Comparison of ENCODE assay signal across 8 mouse cellular contexts in genomic region chr10:4620596-4621504, GRCm38 (mm10). TPM values are rescaled to one million over a fixed set of nuclear protein-coding genes. Genes with fewer than 3 reads are reported as not detected.
DNase-seq lines count a peak whose midpoint lies in the region; ATAC-seq and TF ChIP-seq lines count a peak whose summit lies in the region.

No protein-coding gene starts in this region.

- ATAC-seq in embryonic facial prominence, embryonic 11.5 days (replicated peaks; ENCODE audit: insufficient number of reproducible peaks, low FRiP score, low TSS enrichment, low read depth), result no peak
- peak; percentile 71 for ATAC-seq in intestine, postnatal 0 days
- ATAC-seq in megakaryocyte, adult 5-6 weeks (ENCODE audit: poor library complexity, severe bottlenecking), result peak; percentile 85
- ATAC-seq in liver, embryonic 11.5 days (replicated peaks; ENCODE audit: low FRiP score), result no peak

- no peaks in the 10 kb centered on the region for H3K36me3 ChIP-seq in embryonic facial prominence, embryonic 11.5 days (replicated peaks; ENCODE audit: control insufficient read depth, insufficient read depth, low read depth, low read length)
- no peaks in the 10 kb centered on the region for H3K36me3 ChIP-seq in intestine, postnatal 0 days (ENCODE audit: control insufficient read depth, insufficient read depth)
- H3K36me3 ChIP-seq in liver, embryonic 11.5 days (ENCODE audit: control insufficient read depth, insufficient read depth, low read length), result no peaks in the 10 kb centered on the region

- TF ChIP-seq CTCF in intestine, postnatal 0 days (IDR thresholded peaks at IDR 0.05; ENCODE audit: low read depth), result no peak

- peak; percentile 50 for DNase-seq in NIH3T3 (ENCODE audit: low read depth)
- DNase-seq in embryonic facial prominence, embryonic 11.5 days (ENCODE audit: low spot score), result peak; percentile 33
- no peak for DNase-seq in layer of hippocampus, adult 8-10 months (ENCODE audit: low spot score in 2 of 2)
- DNase-seq in liver, embryonic 11.5 days (ENCODE audit: low spot score), result no peak
- DNase-seq in cerebellum, adult 11 months, result no peak
- DNase-seq in layer of hippocampus, adult 18-20 months (ENCODE audit: low spot score in 2 of 2), result no peak

- H3K4me3 ChIP-seq in embryonic facial prominence, embryonic 11.5 days (ENCODE audit: low read depth, low read length), result no peak overlapping the region
- H3K4me3 ChIP-seq in intestine, postnatal 0 days (ENCODE audit: low read depth, low read length), result no peak overlapping the region
- H3K4me3 ChIP-seq in liver, embryonic 11.5 days (ENCODE audit: low read depth, low read length), result no peak overlapping the region

- H3K4me1 ChIP-seq in embryonic facial prominence, embryonic 11.5 days (ENCODE audit: control insufficient read depth, insufficient read depth, low read length), result no peaks in the 10 kb centered on the region
- H3K4me1 ChIP-seq in intestine, postnatal 0 days (replicated peaks; ENCODE audit: control insufficient read depth, insufficient read depth, low read length), result no peaks in the 10 kb centered on the region
- H3K4me1 ChIP-seq in liver, embryonic 11.5 days (replicated peaks; ENCODE audit: control insufficient read depth, insufficient read depth, low read length), result no peaks in the 10 kb centered on the region

- H3K4me2 ChIP-seq in embryonic facial prominence, embryonic 11.5 days (ENCODE audit: low read depth, low read length), result no peak overlapping the region
- H3K4me2 ChIP-seq in intestine, postnatal 0 days (replicated peaks; ENCODE audit: low read depth), result peak overlapping the region; percentile 52
- H3K4me2 ChIP-seq in liver, embryonic 11.5 days, result no peak overlapping the region

- H3K9me3 ChIP-seq in embryonic facial prominence, embryonic 11.5 days (replicated peaks; ENCODE audit: control insufficient read depth, low read length), result no peaks in the 10 kb centered on the region
- H3K9me3 ChIP-seq in intestine, postnatal 0 days (ENCODE audit: control insufficient read depth), result no peaks in the 10 kb centered on the region
- H3K9me3 ChIP-seq in liver, embryonic 11.5 days (ENCODE audit: control insufficient read depth, low read length), result no peaks in the 10 kb centered on the region

- 68% methylated on average over 24 of the region's 24 CpGs for WGBS in embryonic facial prominence, embryonic 11.5 days
- 44% methylated on average over 24 of the region's 24 CpGs for WGBS in intestine, postnatal 0 days
- WGBS in liver, embryonic 11.5 days, result 78% methylated on average over 24 of the region's 24 CpGs

- H3K27ac ChIP-seq in embryonic facial prominence, embryonic 11.5 days (replicated peaks; ENCODE audit: low read depth, low read length), result no peak overlapping the region
- H3K27ac ChIP-seq in intestine, postnatal 0 days (ENCODE audit: low read depth, low read length), result no peak overlapping the region
- no peak overlapping the region for H3K27ac ChIP-seq in liver, embryonic 11.5 days (ENCODE audit: low read depth, low read length)

- no peaks in the 10 kb centered on the region for H3K27me3 ChIP-seq in embryonic facial prominence, embryonic 11.5 days (ENCODE audit: control insufficient read depth, insufficient read depth, low read length)
- H3K27me3 ChIP-seq in intestine, postnatal 0 days (replicated peaks; ENCODE audit: control insufficient read depth, insufficient read depth, low read length), result no peaks in the 10 kb centered on the region
- H3K27me3 ChIP-seq in liver, embryonic 11.5 days (replicated peaks; ENCODE audit: control insufficient read depth, insufficient read depth, low read length), result no peaks in the 10 kb centered on the region

- no peak overlapping the region for H3K9ac ChIP-seq in embryonic facial prominence, embryonic 11.5 days (replicated peaks; ENCODE audit: low read length)
- no peak overlapping the region for H3K9ac ChIP-seq in intestine, postnatal 0 days (ENCODE audit: low read depth, low read length)
- no peak overlapping the region for H3K9ac ChIP-seq in liver, embryonic 11.5 days (ENCODE audit: low read depth, low read length)

RNA-seq across cellular contexts. Expression of gene Esr1, which starts 9.5 kb away (rescaled TPM):
- polyA plus RNA-seq in embryonic facial prominence, embryonic 11.5 days (2014; fragmentation: Nextera tagmentation; extraction: Ambion mirVana), result 0.10 TPM in 1 of 2 replicates, not detected in the other
- polyA plus RNA-seq in intestine, postnatal 0 days (2015; fragmentation: Nextera tagmentation; extraction: Ambion mirVana), result 0.77 and 0.90 TPM in 2 replicates
- 3.9 and 4.0 TPM in 2 replicates for total RNA-seq in megakaryocyte, adult 5-6 weeks (2015)
- total RNA-seq in megakaryocyte, adult 5-6 weeks (2017), result 2.4 and 3.3 TPM in 2 replicates
- total RNA-seq in layer of hippocampus, adult 8-10 months (2022), result 1 to 10 TPM; 3.3 to 4.0 (median 3.6) TPM
- polyA plus RNA-seq in liver, embryonic 11.5 days (2014; fragmentation: Nextera tagmentation; extraction: Ambion mirVana), result 0.05 and 0.14 TPM in 2 replicates
- 1 to 10 TPM; 3.4 to 4.5 TPM for total RNA-seq in layer of hippocampus, adult 18-20 months (2021)

Comparison
In these comparisons a context has a peak if more than half of its experiments do, and no peak if none do; other contexts are left out.
1. DNase-seq: peak in NIH3T3 (single experiment) and embryonic facial prominence, embryonic 11.5 days (single experiment); none in layer of hippocampus, adult 8-10 months (0 of 2), liver, embryonic 11.5 days (single experiment), cerebellum, adult 11 months (single experiment) and layer of hippocampus, adult 18-20 months (0 of 2).
2. ATAC-seq: peak in intestine, postnatal 0 days (single experiment) and megakaryocyte, adult 5-6 weeks (single experiment); none in embryonic facial prominence, embryonic 11.5 days (single experiment) and liver, embryonic 11.5 days (single experiment).